Mouse (Mus musculus): ENCODE measurements around the gene Pak6. TPM values are rescaled to one million over a fixed set of nuclear protein-coding genes. Genes with fewer than 3 reads are reported as not detected.
A peak's percentile ranks its signal among the peaks of the same experiment; 100 is the strongest.

Gene Pak6
- polyA plus RNA-seq, 1 experiment from 2014 or later = 36.4 TPM

DNA sequence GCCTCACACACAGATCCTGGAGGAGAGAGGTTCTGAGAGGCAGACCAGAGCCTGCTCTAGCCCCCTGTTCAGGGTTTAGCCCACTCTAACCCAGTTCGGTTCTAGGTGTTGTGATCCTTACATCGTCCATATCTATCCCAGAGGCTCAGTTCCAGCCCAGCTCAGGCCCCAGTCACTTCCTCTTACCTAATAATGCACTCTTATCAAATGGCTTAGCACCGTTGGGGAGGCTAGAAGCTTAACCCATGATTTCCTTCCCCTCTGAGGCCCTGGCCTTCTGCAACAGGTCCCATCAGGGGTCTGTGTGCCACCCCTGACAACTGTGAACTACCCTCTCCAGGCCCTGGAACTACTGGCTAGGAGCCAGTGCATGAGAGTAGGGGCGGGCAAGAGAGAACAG, 66.1 kb downstream of the Pak6 start:
- H3K9ac ChIP-seq (replicated peaks; ENCODE audit: low read depth, low read length) = no peak overlapping the region
- no peak overlapping the region for H3K4me2 ChIP-seq (ENCODE audit: low read length)
- H3K27me3 ChIP-seq (replicated peaks; ENCODE audit: control insufficient read depth, insufficient read depth, low read length) = no peaks in the 10 kb centered on the region
- no peak overlapping the region for H3K4me3 ChIP-seq (replicated peaks; ENCODE audit: low read length)
- H3K36me3 ChIP-seq (ENCODE audit: control insufficient read depth, insufficient read depth) = no peaks in the 10 kb centered on the region
- ATAC-seq = no peak
- WGBS = 53% methylated on average over 4 of the region's 4 CpGs
- no peak overlapping the region for H3K27ac ChIP-seq (ENCODE audit: low read length)
- no peaks in the 10 kb centered on the region for H3K9me3 ChIP-seq (ENCODE audit: control insufficient read depth, low read length)
- H3K4me1 ChIP-seq (replicated peaks; ENCODE audit: control insufficient read depth, insufficient read depth, low read length) = peaks cover 22% of the 10 kb centered on the region

DNA sequence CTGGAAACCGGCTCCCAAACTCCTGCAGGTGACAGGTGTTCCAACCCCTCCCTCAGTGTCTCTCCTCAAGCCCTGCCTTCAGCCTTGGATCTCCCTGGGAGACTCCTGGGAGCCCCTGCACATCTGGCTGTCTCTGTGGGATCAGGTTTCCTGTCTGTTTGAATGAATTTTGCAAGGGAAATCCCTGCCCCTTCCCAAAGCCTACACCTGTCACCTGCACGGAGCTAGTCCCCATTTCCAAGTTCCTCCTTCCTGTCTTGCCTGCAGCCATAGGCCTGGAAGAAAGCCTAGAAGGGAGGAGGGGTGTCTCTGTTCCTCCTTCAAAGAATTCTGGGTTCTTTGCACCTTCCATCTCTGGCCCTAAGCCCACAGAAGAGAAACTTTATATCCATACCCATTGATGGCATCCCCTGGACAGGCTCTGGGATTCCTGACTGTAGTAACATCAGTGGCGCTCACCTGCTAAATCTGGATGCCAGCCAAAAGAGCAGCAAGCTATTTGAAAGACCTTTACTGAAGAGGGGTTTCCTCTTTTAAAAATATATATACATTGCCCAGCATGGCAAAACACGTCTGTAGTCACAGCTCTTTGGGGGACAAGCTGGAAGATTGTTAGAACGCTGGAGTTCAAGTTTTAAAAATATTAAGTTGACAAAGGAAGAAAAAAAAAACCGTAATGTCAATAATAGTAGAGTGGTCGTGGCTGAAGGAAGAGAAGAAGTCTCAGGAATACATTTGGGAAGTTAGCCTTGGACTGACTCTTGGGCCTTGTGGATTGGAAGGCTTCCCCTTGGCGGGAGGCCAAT, 66.9 kb downstream of the Pak6 start:
- no peak for ATAC-seq

DNA sequence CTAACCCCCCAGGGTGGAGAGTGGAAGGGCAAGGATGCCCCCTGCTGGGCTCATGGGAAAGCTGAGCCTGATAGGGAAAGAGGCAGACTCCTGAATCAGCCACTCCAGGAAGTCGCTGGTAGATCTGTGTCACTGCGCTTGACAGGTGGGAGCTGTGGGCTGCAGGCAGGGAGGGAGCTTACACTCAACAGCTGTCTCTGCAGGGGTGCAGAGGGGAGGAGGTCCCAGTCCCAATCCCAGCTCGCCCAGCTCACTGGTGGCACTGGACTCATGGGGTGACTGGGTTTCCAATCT, 67.5 kb downstream of the Pak6 start:
- Histone ChIP-seq H3K36me3 (ENCODE audit: control insufficient read depth, insufficient read depth) (no peaks in the 10 kb centered on the region), H3K27me3 (replicated peaks; ENCODE audit: control insufficient read depth, insufficient read depth, low read length) (no peaks in the 10 kb centered on the region), H3K4me3 (replicated peaks; ENCODE audit: low read length) (no peak overlapping the region), H3K9ac (replicated peaks; ENCODE audit: low read depth, low read length) (no peak overlapping the region), H3K9me3 (ENCODE audit: control insufficient read depth, low read length) (no peaks in the 10 kb centered on the region), H3K4me1 (replicated peaks; ENCODE audit: control insufficient read depth, insufficient read depth, low read length) (peaks cover 22% of the 10 kb centered on the region), H3K4me2 (ENCODE audit: low read length) (no peak overlapping the region), H3K27ac (ENCODE audit: low read length) (no peak overlapping the region)
- 7% methylated on average over 3 of the region's 3 CpGs for WGBS
- ATAC-seq = peak; percentile 29

More for the DNA sequence above, 66.9 kb downstream of the Pak6 start:
- no peak overlapping the region for H3K9ac ChIP-seq (replicated peaks; ENCODE audit: low read depth, low read length)
- no peak overlapping the region for H3K27ac ChIP-seq (ENCODE audit: low read length)
- 22% methylated on average over 8 of the region's 8 CpGs for WGBS
- H3K4me2 ChIP-seq (ENCODE audit: low read length) = no peak overlapping the region
- no peaks in the 10 kb centered on the region for H3K27me3 ChIP-seq (replicated peaks; ENCODE audit: control insufficient read depth, insufficient read depth, low read length)
- peaks cover 22% of the 10 kb centered on the region for H3K4me1 ChIP-seq (replicated peaks; ENCODE audit: control insufficient read depth, insufficient read depth, low read length)
- H3K36me3 ChIP-seq (ENCODE audit: control insufficient read depth, insufficient read depth) = no peaks in the 10 kb centered on the region
- H3K4me3 ChIP-seq (replicated peaks; ENCODE audit: low read length) = no peak overlapping the region
- no peaks in the 10 kb centered on the region for H3K9me3 ChIP-seq (ENCODE audit: control insufficient read depth, low read length)

DNA sequence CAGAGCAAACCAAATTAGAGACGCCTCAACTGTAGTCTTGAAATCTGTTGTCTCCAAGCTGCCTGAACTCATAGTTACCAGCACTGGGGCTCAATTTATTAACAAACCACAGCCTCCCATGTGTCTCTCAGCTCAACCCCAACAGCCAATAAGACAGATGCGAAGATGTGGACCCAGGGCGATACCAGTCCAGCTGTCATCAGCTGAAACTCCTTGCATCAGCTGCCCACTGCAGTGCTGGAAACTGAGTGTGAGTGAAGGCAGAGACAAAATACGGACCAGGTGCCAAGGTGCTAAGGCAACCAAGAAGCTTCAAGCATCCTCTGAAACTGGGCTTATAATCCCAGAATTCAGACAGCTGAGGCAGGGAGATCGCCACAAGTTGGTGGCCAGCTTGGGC, 68.9 kb downstream of the Pak6 start:
- WGBS = 83% methylated on average over 5 of the region's 5 CpGs

GRCm38 (mm10) chr2:118733341-118733740, 70.2 kb downstream of the Pak6 start:
- Histone ChIP-seq H3K36me3 (ENCODE audit: control insufficient read depth, insufficient read depth) (no peaks in the 10 kb centered on the region), H3K4me1 (replicated peaks; ENCODE audit: control insufficient read depth, insufficient read depth, low read length) (peaks cover 20% of the 10 kb centered on the region), H3K4me3 (replicated peaks; ENCODE audit: low read length) (no peak overlapping the region), H3K27ac (ENCODE audit: low read length) (peak overlapping the region; percentile 31), H3K4me2 (ENCODE audit: low read length) (no peak overlapping the region), H3K9ac (replicated peaks; ENCODE audit: low read depth, low read length) (no peak overlapping the region), H3K9me3 (ENCODE audit: control insufficient read depth, low read length) (no peaks in the 10 kb centered on the region), H3K27me3 (replicated peaks; ENCODE audit: control insufficient read depth, insufficient read depth, low read length) (no peaks in the 10 kb centered on the region)
- WGBS = 21% methylated on average over 5 of the region's 5 CpGs
- peak; percentile 84 for ATAC-seq

More for the DNA sequence above, 68.9 kb downstream of the Pak6 start:
- no peak for ATAC-seq
- no peak overlapping the region for H3K4me3 ChIP-seq (replicated peaks; ENCODE audit: low read length)
- no peaks in the 10 kb centered on the region for H3K36me3 ChIP-seq (ENCODE audit: control insufficient read depth, insufficient read depth)
- H3K4me1 ChIP-seq (replicated peaks; ENCODE audit: control insufficient read depth, insufficient read depth, low read length) = peaks cover 22% of the 10 kb centered on the region
- H3K4me2 ChIP-seq (ENCODE audit: low read length) = no peak overlapping the region
- peak overlapping the region; percentile 21; the same call in 1 of the 2 replicates for H3K27ac ChIP-seq (ENCODE audit: low read length)
- H3K9me3 ChIP-seq (ENCODE audit: control insufficient read depth, low read length) = no peaks in the 10 kb centered on the region
- H3K27me3 ChIP-seq (replicated peaks; ENCODE audit: control insufficient read depth, insufficient read depth, low read length) = no peaks in the 10 kb centered on the region
- H3K9ac ChIP-seq (replicated peaks; ENCODE audit: low read depth, low read length) = no peak overlapping the region

GRCm38 (mm10) chr2:118740341-118740740, 77.2 kb downstream of the Pak6 start:
- H3K4me1 ChIP-seq (replicated peaks; ENCODE audit: control insufficient read depth, insufficient read depth, low read length) = peaks cover 7% of the 10 kb centered on the region
- WGBS = 70% methylated on average over 3 of the region's 3 CpGs
- H3K36me3 ChIP-seq (ENCODE audit: control insufficient read depth, insufficient read depth) = no peaks in the 10 kb centered on the region
- 0 out of 2 replicates have a peak, but pooled peaks cover 7% of the 10 kb centered on the region for H3K27me3 ChIP-seq (replicated peaks; ENCODE audit: control insufficient read depth, insufficient read depth, low read length)
- H3K27ac ChIP-seq (ENCODE audit: low read length) = no peak overlapping the region
- ATAC-seq = no peak
- H3K9ac ChIP-seq (replicated peaks; ENCODE audit: low read depth, low read length) = no peak overlapping the region
- no peak overlapping the region for H3K4me2 ChIP-seq (ENCODE audit: low read length)
- no peak overlapping the region for H3K4me3 ChIP-seq (replicated peaks; ENCODE audit: low read length)
- no peaks in the 10 kb centered on the region for H3K9me3 ChIP-seq (ENCODE audit: control insufficient read depth, low read length)

GRCm38 (mm10) chr2:118741183-118741582, 78.1 kb downstream of the Pak6 start:
- 66% methylated on average over 9 of the region's 9 CpGs for WGBS
- H3K27me3 ChIP-seq (replicated peaks; ENCODE audit: control insufficient read depth, insufficient read depth, low read length) = 0 out of 2 replicates have a peak, but pooled peaks cover 7% of the 10 kb centered on the region
- H3K4me1 ChIP-seq (replicated peaks; ENCODE audit: control insufficient read depth, insufficient read depth, low read length) = peaks cover 7% of the 10 kb centered on the region
- H3K36me3 ChIP-seq (ENCODE audit: control insufficient read depth, insufficient read depth) = no peaks in the 10 kb centered on the region
- no peak overlapping the region for H3K9ac ChIP-seq (replicated peaks; ENCODE audit: low read depth, low read length)
- H3K9me3 ChIP-seq (ENCODE audit: control insufficient read depth, low read length) = no peaks in the 10 kb centered on the region
- H3K4me3 ChIP-seq (replicated peaks; ENCODE audit: low read length) = no peak overlapping the region
- no peak for ATAC-seq
- no peak overlapping the region for H3K27ac ChIP-seq (ENCODE audit: low read length)
- no peak overlapping the region for H3K4me2 ChIP-seq (ENCODE audit: low read length)

DNA sequence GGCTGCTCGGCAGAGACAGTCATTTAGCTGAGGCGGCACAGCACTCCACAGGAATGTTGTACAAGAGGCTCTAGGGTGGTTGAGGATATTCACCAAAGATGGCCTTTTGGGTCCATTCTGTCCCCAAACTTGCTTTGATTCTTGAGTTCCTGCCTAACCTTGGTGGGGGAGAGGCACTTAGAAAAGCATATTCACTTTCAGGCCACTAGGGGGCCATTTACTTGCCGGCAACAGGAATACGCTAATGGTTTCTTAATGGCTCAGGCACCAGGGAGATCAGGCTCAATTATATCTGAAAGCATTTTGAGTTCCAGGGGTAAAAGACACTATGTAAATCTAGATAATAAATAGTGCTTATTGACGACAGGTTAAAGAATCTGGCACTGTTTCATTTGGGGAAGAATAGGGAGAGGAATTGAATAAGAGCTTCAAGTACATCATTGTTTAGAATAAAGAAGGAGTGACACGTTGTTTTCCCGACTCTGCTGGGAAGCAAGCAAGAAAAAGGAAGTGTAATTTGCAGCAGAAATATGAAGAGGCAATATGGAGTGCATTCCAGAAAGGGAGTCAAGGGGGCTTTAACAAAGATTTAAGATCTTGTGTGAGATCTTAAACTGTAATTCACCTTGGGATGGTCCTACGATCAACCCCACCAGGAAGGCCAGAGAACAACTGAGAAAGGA, 80.3 kb downstream of the Pak6 start:
- H3K27ac ChIP-seq (ENCODE audit: low read length) = no peak overlapping the region
- H3K9ac ChIP-seq (replicated peaks; ENCODE audit: low read depth, low read length) = no peak overlapping the region
- peaks cover 21% of the 10 kb centered on the region for H3K4me1 ChIP-seq (replicated peaks; ENCODE audit: control insufficient read depth, insufficient read depth, low read length)
- no peak for ATAC-seq
- no peaks in the 10 kb centered on the region for H3K9me3 ChIP-seq (ENCODE audit: control insufficient read depth, low read length)
- H3K36me3 ChIP-seq (ENCODE audit: control insufficient read depth, insufficient read depth) = no peaks in the 10 kb centered on the region
- no peak overlapping the region for H3K4me3 ChIP-seq (replicated peaks; ENCODE audit: low read length)
- H3K4me2 ChIP-seq (ENCODE audit: low read length) = no peak overlapping the region
- 20% methylated on average over 8 of the region's 8 CpGs for WGBS
- H3K27me3 ChIP-seq (replicated peaks; ENCODE audit: control insufficient read depth, insufficient read depth, low read length) = 0 out of 2 replicates have a peak, but pooled peaks cover 7% of the 10 kb centered on the region

DNA sequence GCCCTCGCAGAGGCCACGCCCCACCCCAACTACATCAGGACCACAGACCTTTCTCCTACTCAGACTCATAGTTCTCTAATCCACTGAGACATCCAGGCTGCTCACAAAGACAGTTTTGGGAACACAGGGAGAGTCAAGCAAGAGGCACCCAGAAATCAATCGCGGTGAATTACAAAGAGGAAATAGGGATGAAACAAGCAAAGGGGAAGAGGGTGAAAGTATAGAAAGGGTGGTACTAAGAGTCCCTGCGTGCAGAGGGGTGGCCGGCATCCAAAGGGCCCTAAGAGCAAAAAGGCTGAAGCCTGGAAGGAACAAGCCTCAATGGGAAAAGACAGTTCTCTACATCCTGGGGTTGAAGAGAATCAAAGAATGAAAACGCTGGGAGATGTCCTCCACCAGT, 81.5 kb downstream of the Pak6 start:
- Histone ChIP-seq H3K36me3 (ENCODE audit: control insufficient read depth, insufficient read depth) (no peaks in the 10 kb centered on the region), H3K27me3 (replicated peaks; ENCODE audit: control insufficient read depth, insufficient read depth, low read length) (0 out of 2 replicates have a peak, but pooled peaks cover 7% of the 10 kb centered on the region), H3K4me3 (replicated peaks; ENCODE audit: low read length) (peak overlapping the region; percentile 82; the same call in 1 of the 2 replicates), H3K27ac (ENCODE audit: low read length) (no peak overlapping the region), H3K4me1 (replicated peaks; ENCODE audit: control insufficient read depth, insufficient read depth, low read length) (peaks cover 28% of the 10 kb centered on the region), H3K4me2 (ENCODE audit: low read length) (peak overlapping the region; percentile 78), H3K9me3 (ENCODE audit: control insufficient read depth, low read length) (no peaks in the 10 kb centered on the region), H3K9ac (replicated peaks; ENCODE audit: low read depth, low read length) (no peak overlapping the region)
- ATAC-seq = no peak
- WGBS = 8% methylated on average over 7 of the region's 7 CpGs
